ENCODE assay signal across 19 mouse cellular contexts in genomic region chr3:103830681-103831080, GRCm38 (mm10). TPM values are rescaled to one million over a fixed set of nuclear protein-coding genes. Genes with fewer than 3 reads are reported as not detected.
DNase-seq lines count a peak whose midpoint lies in the region; ATAC-seq and TF ChIP-seq lines count a peak whose summit lies in the region.
"Not testable (repeated sequence)": the region's sequence is repeated elsewhere in the genome, so short reads cannot be mapped to it uniquely, and the experiment has no call there.
"Had no signal": no experiment of that assay in that cellular context is flagged by ENCODE, and none has a peak within 500 bp of the region (broad histone marks: within the 10 kb centered on the region; RNA-seq: fewer than 3 reads in every experiment).

No protein-coding gene starts in this region.

- TF ChIP-seq CTCF in heart, adult 2 months (IDR thresholded peaks at IDR 0.05) = 0 out of 2 replicates have a peak, but pooled peaks have one; percentile 15
- TF ChIP-seq CTCF in hindbrain, postnatal 0 days (IDR thresholded peaks at IDR 0.05; ENCODE audit: low read depth) = peak; percentile 22

- TF ChIP-seq POLR2A in heart, adult 2 months (IDR thresholded peaks at IDR 0.05; ENCODE audit: insufficient read depth, low read depth, low read length); limb, embryonic 14.5 days (IDR thresholded peaks at IDR 0.05; ENCODE audit: borderline replicate concordance, extremely low read depth, insufficient read depth, insufficient read length): not testable (repeated sequence)

- H3K36me3 ChIP-seq in heart, adult 2 months (ENCODE audit: control insufficient read depth, insufficient read depth, low read length); hindbrain, postnatal 0 days (ENCODE audit: insufficient read depth, low read length); limb, embryonic 14.5 days (ENCODE audit: control insufficient read depth, insufficient read depth, low read length); midbrain, embryonic 14.5 days (ENCODE audit: control insufficient read depth, insufficient read depth, low read length): not testable (repeated sequence)

- H3K9me3 ChIP-seq in hindbrain, postnatal 0 days (ENCODE audit: low read length); limb, embryonic 14.5 days (ENCODE audit: control insufficient read depth, low read length); midbrain, embryonic 14.5 days (ENCODE audit: control insufficient read depth, low read length): not testable (repeated sequence)

- not testable (repeated sequence) for H3K27ac ChIP-seq in heart, adult 2 months; hindbrain, postnatal 0 days; limb, embryonic 14.5 days (replicated peaks; ENCODE audit: low read depth, low read length); midbrain, embryonic 14.5 days (replicated peaks; ENCODE audit: low read depth, low read length)

- not testable (repeated sequence) for TF ChIP-seq EP300 in heart, adult 2 months (IDR thresholded peaks at IDR 0.05; ENCODE audit: insufficient read depth, low read depth, low read length)

- not testable (repeated sequence) for H3K4me1 ChIP-seq in heart, adult 2 months (ENCODE audit: control insufficient read depth, insufficient read depth, low read length); hindbrain, postnatal 0 days (ENCODE audit: insufficient read depth, low read length); limb, embryonic 14.5 days (ENCODE audit: control insufficient read depth, insufficient read depth, low read length); midbrain, embryonic 14.5 days (ENCODE audit: control insufficient read depth, insufficient read depth, low read length)

- WGBS in heart, adult 2 months = 62% methylated on average over 1 of the region's 1 CpGs
- WGBS in hindbrain, postnatal 0 days = 53% methylated on average over 1 of the region's 1 CpGs
- 43% methylated on average over 1 of the region's 1 CpGs for WGBS in limb, embryonic 14.5 days
- 43% methylated on average over 1 of the region's 1 CpGs for WGBS in midbrain, embryonic 14.5 days

- not testable (repeated sequence) for H3K79me2 ChIP-seq in heart, adult 2 months (replicated peaks; ENCODE audit: control insufficient read depth, insufficient read depth, low read length)

- intact Hi-C loops in heart, adult 2 months (cut with DNase I) = not testable (repeated sequence)

- DNase-seq in 3T3-L1 (ENCODE audit: low read depth, low spot score) (peak; percentile 91), NIH3T3 (ENCODE audit: low read depth) (peak; percentile 63)
- peak; percentile 57 for DNase-seq in CD4-positive, CD25-positive, alpha-beta regulatory T cell, adult 2 months (ENCODE audit: low read depth, low spot score)
- not testable (repeated sequence) for DNase-seq in heart, adult 2 months; hindbrain, postnatal 0 days (ENCODE audit: low spot score)
- DNase-seq in limb, embryonic 14.5 days (ENCODE audit: low spot score) = peak; percentile 25
- DNase-seq in midbrain, embryonic 14.5 days = peak; percentile 3

- peak; percentile 56; the same call in 1 of the 2 replicates for ATAC-seq in common myeloid progenitor, adult 5-6 weeks (replicated peaks; ENCODE audit: low read depth, poor library complexity, severe bottlenecking)
- ATAC-seq in hindbrain, postnatal 0 days; limb, embryonic 14.5 days (ENCODE audit: low FRiP score, low read depth); midbrain, embryonic 14.5 days (ENCODE audit: low FRiP score, low TSS enrichment): not testable (repeated sequence)

- H3K27me3 ChIP-seq in heart, adult 2 months (ENCODE audit: control insufficient read depth, insufficient read depth, low read length); hindbrain, postnatal 0 days (ENCODE audit: insufficient read depth, low read length); limb, embryonic 14.5 days (ENCODE audit: control insufficient read depth, insufficient read depth, low read length); midbrain, embryonic 14.5 days (ENCODE audit: control insufficient read depth, insufficient read depth, low read length): not testable (repeated sequence)

- not testable (repeated sequence) for H3K4me2 ChIP-seq in hindbrain, postnatal 0 days (ENCODE audit: low read depth, low read length); limb, embryonic 14.5 days (replicated peaks; ENCODE audit: low read depth, low read length, severe bottlenecking); midbrain, embryonic 14.5 days (ENCODE audit: low read length)

- not testable (repeated sequence) for H3K4me3 ChIP-seq in heart, adult 2 months; hindbrain, postnatal 0 days (ENCODE audit: low read length); limb, embryonic 14.5 days (replicated peaks; ENCODE audit: low read length); midbrain, embryonic 14.5 days (replicated peaks; ENCODE audit: low read depth, low read length)

- not testable (repeated sequence) for H3K9ac ChIP-seq in heart, adult 2 months (ENCODE audit: low read depth, low read length); hindbrain, postnatal 0 days (replicated peaks; ENCODE audit: low read length); limb, embryonic 14.5 days (ENCODE audit: low read depth, low read length, severe bottlenecking); midbrain, embryonic 14.5 days (replicated peaks; ENCODE audit: low read length)

RNA-seq across cellular contexts. Expression of gene Bcl2l15, which starts 1.7 kb away (rescaled TPM):
- total RNA-seq in common myeloid progenitor, adult 5-6 weeks (2017) = 0.39 and 4.5 TPM in 2 replicates
- total RNA-seq in heart, adult 2 months (2021) = not detected
- not detected in 2 replicates for polyA plus RNA-seq in heart, adult 2 months (2012; rRNA removed)
- not detected in 2 replicates for total RNA-seq in hindbrain, postnatal 0 days (2014; rRNA removed)
- polyA plus RNA-seq in hindbrain, postnatal 0 days (2015; fragmentation: Nextera tagmentation; extraction: Ambion mirVana) = 0.20 and 0.67 TPM in 2 replicates
- polyA plus RNA-seq in limb, embryonic 14.5 days (2012; rRNA removed) = 0.68 and 1.1 TPM in 2 replicates
- polyA plus RNA-seq in limb, embryonic 14.5 days (2014; fragmentation: Nextera tagmentation; extraction: Ambion mirVana) = 0.68 and 0.84 TPM in 2 replicates
- 0.20 and 0.22 TPM in 2 replicates for polyA plus RNA-seq in midbrain, embryonic 14.5 days (2014; fragmentation: Nextera tagmentation; extraction: Ambion mirVana)
- total RNA-seq: adrenal gland, adult 2 months; adrenal gland, postnatal 36 days; heart, postnatal 25 days; liver, adult 2 months had no signal
- polyA plus RNA-seq: adrenal gland, adult 2 months; limb, embryonic 11.5 days; liver, adult 2 months had no signal

RNA-seq across cellular contexts. Expression of gene Gm43064, which starts 21.3 kb away (rescaled TPM):
- not detected in 2 replicates for total RNA-seq in common myeloid progenitor, adult 5-6 weeks (2017)
- total RNA-seq in heart, adult 2 months (2021) = under 1 TPM in 1 of 2 experiments, not detected in 1; 0.10 TPM
- not detected in 2 replicates for polyA plus RNA-seq in heart, adult 2 months (2012; rRNA removed)
- total RNA-seq in hindbrain, postnatal 0 days (2014; rRNA removed) = 1.1 and 1.9 TPM in 2 replicates
- polyA plus RNA-seq in hindbrain, postnatal 0 days (2015; fragmentation: Nextera tagmentation; extraction: Ambion mirVana) = 0.24 TPM in 1 of 2 replicates, not detected in the other
- polyA plus RNA-seq in limb, embryonic 14.5 days (2012; rRNA removed) = 0.39 and 0.73 TPM in 2 replicates
- not detected in 2 replicates for polyA plus RNA-seq in limb, embryonic 14.5 days (2014; fragmentation: Nextera tagmentation; extraction: Ambion mirVana)
- polyA plus RNA-seq in midbrain, embryonic 14.5 days (2014; fragmentation: Nextera tagmentation; extraction: Ambion mirVana) = 0.18 TPM in 1 of 2 replicates, not detected in the other
- total RNA-seq: heart, postnatal 25 days; megakaryocyte-erythroid progenitor cell, adult 5-6 weeks had no signal
- polyA plus RNA-seq: adrenal gland, adult 2 months; forebrain, embryonic 12.5 days; midbrain, embryonic 13.5 days; neural tube, embryonic 15.5 days; small intestine, adult 2 months had no signal

RNA-seq across cellular contexts. Expression of gene Ap4b1, which starts 21.4 kb away (rescaled TPM):
- total RNA-seq in common myeloid progenitor, adult 5-6 weeks (2017) = 15.3 and 17.7 TPM in 2 replicates
- total RNA-seq in heart, adult 2 months (2021) = 10 to 100 TPM; 14.8 to 17.7 TPM
- 14.6 and 25.0 TPM in 2 replicates for polyA plus RNA-seq in heart, adult 2 months (2012; rRNA removed)
- total RNA-seq in hindbrain, postnatal 0 days (2014; rRNA removed) = 16.1 and 25.8 TPM in 2 replicates
- polyA plus RNA-seq in hindbrain, postnatal 0 days (2015; fragmentation: Nextera tagmentation; extraction: Ambion mirVana) = 16.4 and 20.1 TPM in 2 replicates
- 24.6 and 27.0 TPM in 2 replicates for polyA plus RNA-seq in limb, embryonic 14.5 days (2012; rRNA removed)
- 22.9 and 23.4 TPM in 2 replicates for polyA plus RNA-seq in limb, embryonic 14.5 days (2014; fragmentation: Nextera tagmentation; extraction: Ambion mirVana)
- polyA plus RNA-seq in midbrain, embryonic 14.5 days (2014; fragmentation: Nextera tagmentation; extraction: Ambion mirVana) = 20.1 and 25.4 TPM in 2 replicates

RNA-seq across cellular contexts. Expression of gene Dclre1b, which starts 21.4 kb away (rescaled TPM):
- total RNA-seq in common myeloid progenitor, adult 5-6 weeks (2017) = 14.7 and 17.2 TPM in 2 replicates
- total RNA-seq in heart, adult 2 months (2021) = 10 to 100 TPM; 10.7 to 12.0 TPM
- 6.9 and 7.4 TPM in 2 replicates for polyA plus RNA-seq in heart, adult 2 months (2012; rRNA removed)
- 3.0 and 7.9 TPM in 2 replicates for total RNA-seq in hindbrain, postnatal 0 days (2014; rRNA removed)
- polyA plus RNA-seq in hindbrain, postnatal 0 days (2015; fragmentation: Nextera tagmentation; extraction: Ambion mirVana) = 15.4 and 19.1 TPM in 2 replicates
- 11.4 and 15.9 TPM in 2 replicates for polyA plus RNA-seq in limb, embryonic 14.5 days (2012; rRNA removed)
- polyA plus RNA-seq in limb, embryonic 14.5 days (2014; fragmentation: Nextera tagmentation; extraction: Ambion mirVana) = 29.5 and 32.2 TPM in 2 replicates
- polyA plus RNA-seq in midbrain, embryonic 14.5 days (2014; fragmentation: Nextera tagmentation; extraction: Ambion mirVana) = 23.0 and 29.2 TPM in 2 replicates

RNA-seq across cellular contexts. Expression of gene Ptpn22, which starts 28.9 kb away (rescaled TPM):
- total RNA-seq in common myeloid progenitor, adult 5-6 weeks (2017) = 27.9 and 35.2 TPM in 2 replicates
- total RNA-seq in heart, adult 2 months (2021) = 1 to 10 TPM in 1 of 2 experiments, under 1 TPM in 1; 0.68 to 1.0 TPM
- polyA plus RNA-seq in heart, adult 2 months (2012; rRNA removed) = 1.2 and 1.8 TPM in 2 replicates
- 0.31 and 4.3 TPM in 2 replicates for total RNA-seq in hindbrain, postnatal 0 days (2014; rRNA removed)
- polyA plus RNA-seq in hindbrain, postnatal 0 days (2015; fragmentation: Nextera tagmentation; extraction: Ambion mirVana) = 0.40 and 0.53 TPM in 2 replicates
- polyA plus RNA-seq in limb, embryonic 14.5 days (2012; rRNA removed) = 0.47 and 0.99 TPM in 2 replicates
- polyA plus RNA-seq in limb, embryonic 14.5 days (2014; fragmentation: Nextera tagmentation; extraction: Ambion mirVana) = 0.94 and 1.1 TPM in 2 replicates
- 0.26 TPM in 2 replicates for polyA plus RNA-seq in midbrain, embryonic 14.5 days (2014; fragmentation: Nextera tagmentation; extraction: Ambion mirVana)
- polyA plus RNA-seq: hindbrain, embryonic 11.5 days had no signal
